Mouse (Mus musculus) hindbrain, embryonic 16.5 days (tissue): Measurements from ENCODE around the gene BC051142. TPM values are rescaled to one million over a fixed set of nuclear protein-coding genes. Genes with fewer than 3 reads are reported as not detected.
"Not testable (repeated sequence)": the region's sequence is repeated elsewhere in the genome, so short reads cannot be mapped to it uniquely, and the experiment has no call there.

Experiments used
- ATAC-seq: fragments of 200-750 bp; cut with Nextera tagmentation; 2 replicates; pipeline ENCODE4 v1.8.0; 2017; ENCODE audit warnings: moderate TSS enrichment, moderate library complexity
- H3K27ac ChIP-seq: fragments of 300-500 bp; sonication (generic); 2 replicates; pipeline ENCODE4 v1.5.1; 2014; ENCODE audit warnings: low read depth, mild to moderate bottlenecking, control low read depth, low read length, moderate library complexity
- H3K27me3 ChIP-seq: fragments of 300-500 bp; sonication (generic); replicated peaks from 2 replicates; pipeline ENCODE4 v1.6.1; 2014; ENCODE audit warnings: low read length; ENCODE audit not compliant: control insufficient read depth, insufficient read depth
- H3K36me3 ChIP-seq: fragments of 300-500 bp; sonication (generic); 2 replicates; pipeline ENCODE4 v1.6.1; 2014; ENCODE audit warnings: mild to moderate bottlenecking, low read length, moderate library complexity, mixed read lengths; ENCODE audit not compliant: control insufficient read depth, insufficient read depth
- H3K4me1 ChIP-seq: fragments of 300-500 bp; sonication (generic); 2 replicates; pipeline ENCODE4 v1.6.1; 2014; ENCODE audit warnings: low read depth, low read length; ENCODE audit not compliant: control insufficient read depth, insufficient read depth
- H3K4me2 ChIP-seq: fragments of 300-500 bp; sonication (generic); 2 replicates; pipeline ENCODE4 v1.6.1; 2014; ENCODE audit warnings: mild to moderate bottlenecking, low read length, control low read depth, moderate library complexity
- H3K4me3 ChIP-seq: fragments of 300-500 bp; sonication (generic); 2 replicates; pipeline ENCODE4 v1.5.1; 2014; ENCODE audit warnings: mild to moderate bottlenecking, low read length, control low read depth, moderate library complexity
- H3K9ac ChIP-seq: fragments of 300-500 bp; sonication (generic); 2 replicates; pipeline ENCODE4 v1.6.1; 2014; ENCODE audit warnings: low read depth, mild to moderate bottlenecking, control low read depth, low read length, moderate library complexity
- H3K9me3 ChIP-seq: fragments of 300-500 bp; sonication (generic); 2 replicates; pipeline ENCODE4 v1.6.1; 2014; ENCODE audit warnings: mild to moderate bottlenecking, low read length, moderate library complexity; ENCODE audit not compliant: control insufficient read depth
- WGBS: fragments of 180-500 bp; shearing (Covaris S2); extraction: QIAGEN DNeasy Blood & Tissue Kit; methylation state at CpG from one replicate; pipeline ENCODE4 v1.1.7; 2014; 5-methylcytosine and 5-hydroxymethylcytosine counted together
- polyA plus RNA-seq: library from polyadenylated mRNA; unstranded; fragments of >200 nt; fragmentation: Nextera tagmentation; extraction: Ambion mirVana; gene quantifications from 2 replicates; pipeline ENCODE4 v1.2.1, GENCODE M21; 2015

BC051142 gene
- polyA plus RNA-seq, 1 experiment from 2014 or later, result 4.5 TPM

DNA sequence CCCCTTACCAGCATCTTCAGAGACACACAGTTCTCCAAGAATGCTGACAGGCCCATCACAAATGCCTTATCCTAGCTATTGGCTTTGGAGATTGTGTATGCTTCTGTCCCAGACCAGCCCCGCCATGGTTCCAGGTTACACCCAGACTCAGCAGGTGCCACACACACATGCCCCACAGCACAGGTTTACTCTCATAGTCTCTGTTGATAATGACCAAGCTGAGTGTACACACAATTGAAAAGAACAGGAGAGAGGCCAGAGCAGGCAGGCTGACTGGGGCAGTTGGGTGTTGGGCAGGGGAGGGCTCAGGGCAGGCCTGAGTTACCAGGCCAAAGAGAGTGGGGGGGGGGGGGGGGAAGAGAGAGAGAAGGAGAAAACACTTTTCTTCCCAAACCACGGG, 77.8 kb downstream of the BC051142 start:
- H3K27ac ChIP-seq, result no peak overlapping the region
- H3K4me1 ChIP-seq, result no peaks in the 10 kb centered on the region
- no peaks in the 10 kb centered on the region for H3K36me3 ChIP-seq
- 95% methylated on average over 1 of the region's 2 CpGs for WGBS
- no peaks in the 10 kb centered on the region for H3K9me3 ChIP-seq
- H3K27me3 ChIP-seq, result no peaks in the 10 kb centered on the region
- H3K4me3 ChIP-seq, result no peak overlapping the region
- no peak overlapping the region for H3K9ac ChIP-seq
- H3K4me2 ChIP-seq, result no peak overlapping the region
- no peak for ATAC-seq

DNA sequence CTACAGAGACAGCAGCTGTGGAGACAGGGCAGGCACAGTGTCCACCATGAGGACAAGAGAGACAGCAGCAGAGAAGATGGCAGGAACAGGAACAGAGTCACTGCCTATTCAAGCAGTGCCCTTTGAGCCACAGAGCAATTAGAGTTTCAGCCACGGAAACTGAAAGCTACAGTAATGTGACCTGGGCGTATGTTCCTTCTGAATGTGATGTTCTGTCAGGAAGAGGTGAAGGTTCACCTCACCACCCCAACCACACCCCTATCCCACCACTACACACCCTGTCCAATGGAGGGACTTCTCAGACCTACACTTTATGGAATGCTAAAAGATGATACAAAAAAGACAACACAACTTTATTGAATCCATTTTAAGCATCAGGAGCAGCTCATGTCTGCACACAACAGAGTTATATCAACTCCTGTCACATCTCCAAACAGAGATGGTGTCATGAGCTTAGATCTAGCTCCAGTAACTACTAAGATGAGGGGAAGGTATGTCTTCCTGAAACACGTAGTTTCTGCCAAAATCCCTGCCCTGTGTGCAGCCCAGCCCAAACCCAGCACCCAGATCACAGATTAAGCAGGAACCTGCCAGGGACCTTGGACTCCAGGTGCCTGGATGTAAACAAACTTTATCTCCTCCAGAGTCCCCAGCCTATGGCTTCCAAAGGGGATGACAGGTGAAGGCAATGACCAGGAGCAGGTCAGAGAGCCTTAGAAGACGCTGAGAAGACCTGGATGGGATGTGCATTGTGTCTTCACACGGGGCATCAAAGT, 78.8 kb downstream of the BC051142 start, which contains the start of gene Btnl4:
Btnl4 (minus strand) TSS at position 81 of the 776 bp plus-strand sequence.
- ATAC-seq, H3K27ac ChIP-seq, H3K4me1 ChIP-seq, H3K27me3 ChIP-seq, H3K9ac ChIP-seq, H3K4me2 ChIP-seq, H3K9me3 ChIP-seq, H3K36me3 ChIP-seq, H3K4me3 ChIP-seq: not testable (repeated sequence)
- 82% methylated on average over 4 of the region's 5 CpGs for WGBS

DNA sequence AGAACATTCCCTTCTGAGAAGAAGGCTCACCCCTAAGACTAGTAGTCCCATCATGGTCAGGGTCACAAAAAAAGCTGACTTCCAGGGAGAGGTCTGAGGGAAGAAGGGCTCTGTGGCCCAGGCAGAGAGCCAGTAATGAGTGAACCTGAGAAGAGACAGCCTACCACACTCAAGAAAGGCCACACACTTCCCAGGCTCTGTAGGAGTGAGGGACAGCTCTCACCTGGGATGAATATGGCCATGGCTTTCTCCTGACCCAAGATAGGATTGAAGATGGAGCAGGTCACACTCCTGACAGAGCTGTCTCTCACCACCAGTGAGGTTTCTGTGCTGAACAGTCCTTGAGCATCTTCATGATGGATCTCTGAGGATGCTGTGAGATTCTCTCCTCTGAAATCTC, 94.2 kb downstream of the BC051142 start:
- H3K9ac ChIP-seq, result no peak overlapping the region
- H3K36me3 ChIP-seq, result no peaks in the 10 kb centered on the region
- no peak overlapping the region for H3K4me3 ChIP-seq
- H3K27me3 ChIP-seq, result no peaks in the 10 kb centered on the region
- H3K27ac ChIP-seq, result no peak overlapping the region
- H3K4me1 ChIP-seq, result no peaks in the 10 kb centered on the region
- H3K9me3 ChIP-seq, result no peaks in the 10 kb centered on the region
- no peak overlapping the region for H3K4me2 ChIP-seq
- ATAC-seq, result no peak

DNA sequence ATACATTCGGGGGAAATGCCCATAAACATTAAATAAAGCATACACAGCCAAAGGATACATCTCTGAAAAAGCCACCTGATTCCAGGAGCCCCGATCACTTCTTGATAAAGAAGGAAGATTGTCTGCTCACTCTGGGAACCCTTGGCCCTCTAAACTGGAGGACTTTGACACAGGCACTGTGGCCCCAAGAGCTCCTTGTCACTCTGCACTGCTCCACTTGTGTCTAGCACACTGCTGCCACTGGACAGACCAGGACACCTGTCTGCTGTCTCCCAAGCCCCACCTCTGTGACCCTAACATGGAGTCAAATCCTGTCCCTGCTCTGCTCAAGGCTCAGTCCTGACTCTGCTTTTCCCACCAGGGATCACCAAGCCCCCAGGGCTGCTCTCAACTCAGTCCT, 96.5 kb downstream of the BC051142 start:
- not testable (repeated sequence) for H3K4me3 ChIP-seq, ATAC-seq

DNA sequence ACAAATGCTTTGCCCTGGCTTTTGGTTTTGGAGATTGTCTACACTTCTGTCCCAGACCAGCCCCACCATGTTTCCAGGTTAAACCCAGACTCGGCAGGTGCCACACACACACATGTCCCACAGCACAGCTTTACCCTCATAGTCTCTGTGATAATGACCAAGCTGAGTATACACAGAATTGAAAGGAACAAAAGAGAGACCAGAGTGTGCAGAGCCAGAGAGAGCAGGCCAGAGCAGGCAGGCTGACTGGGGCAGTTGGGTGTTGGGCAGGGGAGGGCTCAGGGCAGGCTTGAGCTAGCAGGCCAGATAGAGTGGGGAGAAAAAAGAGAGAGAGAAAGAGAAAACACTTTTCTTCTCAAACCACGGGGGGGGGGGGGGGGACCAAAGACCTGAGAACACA, 97.9 kb downstream of the BC051142 start:
- Histone ChIP-seq H3K9me3 (no peaks in the 10 kb centered on the region), H3K4me1 (no peaks in the 10 kb centered on the region), H3K27ac (no peak overlapping the region), H3K36me3 (no peaks in the 10 kb centered on the region), H3K9ac (no peak overlapping the region), H3K4me2 (no peak overlapping the region), H3K27me3 (no peaks in the 10 kb centered on the region), H3K4me3 (no peak overlapping the region)
- 83% methylated on average over 1 of the region's 2 CpGs for WGBS
- ATAC-seq, result no peak

More for the DNA sequence above, 96.5 kb downstream of the BC051142 start:
- not testable (repeated sequence) for H3K9me3 ChIP-seq, H3K4me1 ChIP-seq, H3K27me3 ChIP-seq, H3K27ac ChIP-seq, H3K9ac ChIP-seq, H3K36me3 ChIP-seq, H3K4me2 ChIP-seq
- WGBS, result 87% methylated on average over 2 of the region's 2 CpGs

DNA sequence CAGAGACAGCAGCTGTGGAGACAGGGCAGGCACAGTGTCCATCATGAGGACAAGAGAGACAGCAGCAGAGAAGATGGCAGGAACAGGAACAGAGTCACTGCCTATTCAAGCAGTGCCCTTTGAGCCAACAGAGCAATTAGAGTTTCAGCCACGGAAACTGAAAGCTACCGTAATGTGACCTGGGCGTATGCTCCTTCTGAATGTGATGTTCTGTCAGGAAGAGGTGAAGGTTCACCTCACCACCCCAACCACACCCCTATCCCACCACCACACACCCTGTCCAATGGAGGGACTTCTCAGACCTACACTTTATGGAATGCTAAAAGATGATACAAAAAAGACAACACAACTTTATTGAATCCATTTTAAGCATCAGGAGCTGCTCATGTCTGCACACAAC, 98.7 kb downstream of the BC051142 start:
- not testable (repeated sequence) for H3K27me3 ChIP-seq, H3K4me1 ChIP-seq, H3K4me2 ChIP-seq, H3K9me3 ChIP-seq, H3K36me3 ChIP-seq, ATAC-seq, H3K4me3 ChIP-seq, H3K9ac ChIP-seq, H3K27ac ChIP-seq
- 89% methylated on average over 3 of the region's 3 CpGs for WGBS

DNA sequence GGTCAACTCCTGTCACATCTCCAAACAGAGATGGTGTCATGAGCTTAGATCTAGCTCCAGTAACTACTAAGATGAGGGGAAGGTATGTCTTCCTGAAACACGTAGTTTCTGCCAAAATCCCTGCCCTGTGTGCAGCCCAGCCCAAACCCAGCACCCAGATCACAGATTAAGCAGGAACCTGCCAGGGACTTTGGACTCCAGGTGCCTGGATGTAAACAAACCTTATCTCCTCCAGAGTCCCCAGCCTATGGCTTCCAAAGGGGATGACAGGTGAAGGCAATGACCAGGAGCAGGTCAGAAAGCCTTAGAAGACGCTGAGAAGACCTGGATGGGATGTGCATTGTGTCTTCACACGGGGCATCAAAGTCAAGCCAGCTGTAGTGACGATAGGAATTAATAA, 99.1 kb downstream of the BC051142 start:
- H3K9me3 ChIP-seq, ATAC-seq, H3K27me3 ChIP-seq, H3K27ac ChIP-seq, H3K9ac ChIP-seq, H3K36me3 ChIP-seq, H3K4me3 ChIP-seq, H3K4me2 ChIP-seq, H3K4me1 ChIP-seq: not testable (repeated sequence)
- 84% methylated on average over 2 of the region's 4 CpGs for whole genome bisulfite sequencing

DNA sequence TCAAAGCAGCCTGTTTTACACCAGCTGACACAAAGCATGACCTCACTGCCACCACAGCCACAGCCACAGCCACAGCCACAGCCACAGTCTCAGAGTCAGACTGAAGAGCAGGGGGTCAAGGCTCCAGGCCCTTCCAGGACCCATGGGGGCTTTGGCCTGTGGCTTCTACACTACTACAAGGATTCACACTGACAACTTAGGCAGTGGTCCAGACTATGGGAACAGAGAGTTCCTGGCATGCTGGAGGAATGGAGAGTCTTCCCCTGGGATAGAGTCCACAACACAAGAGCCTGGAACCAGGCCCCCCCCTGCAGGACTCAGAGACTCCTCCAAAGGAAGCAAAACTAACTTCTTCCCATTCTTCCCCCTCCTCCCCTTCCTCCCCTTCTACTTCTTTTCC, 109.0 kb downstream of the BC051142 start:
- Histone ChIP-seq H3K36me3 (no peaks in the 10 kb centered on the region), H3K27me3 (no peaks in the 10 kb centered on the region), H3K9me3 (no peaks in the 10 kb centered on the region), H3K4me3 (no peak overlapping the region), H3K4me1 (no peaks in the 10 kb centered on the region), H3K27ac (no peak overlapping the region), H3K4me2 (no peak overlapping the region), H3K9ac (no peak overlapping the region)
- ATAC-seq, result no peak
